Mouse (Mus musculus): Measurements from ENCODE around the gene Tubb2b.

Tubb2b gene

GRCm38 (mm10) chr13:34109035-34109676, 21.1 kb downstream of the Tubb2b start:
- no peaks in the 10 kb centered on the region for H3K9me3 ChIP-seq (ENCODE audit: low read length)
- peak overlapping the region; percentile 35 for H3K4me3 ChIP-seq (replicated peaks; ENCODE audit: low read length)
- TF ChIP-seq CTCF (conservative IDR thresholded peaks at IDR 0.05; ENCODE audit: low read length) (no peak), POU5F1 (IDR thresholded peaks at IDR 0.05; ENCODE audit: borderline replicate concordance, low read length) (no peak), NANOG (IDR thresholded peaks at IDR 0.05; ENCODE audit: borderline replicate concordance, low read length) (no peak)
- peaks cover 71% of the 10 kb centered on the region for H3K4me1 ChIP-seq (replicated peaks; ENCODE audit: low read depth, low read length)
- no peaks in the 10 kb centered on the region for H3K27me3 ChIP-seq (ENCODE audit: insufficient read depth, low read length)
- peaks cover 16% of the 10 kb centered on the region for H3K36me3 ChIP-seq (ENCODE audit: insufficient read depth, low read length)

GRCm38 (mm10) chr13:34106999-34107398, 23.3 kb downstream of the Tubb2b start:
- Histone ChIP-seq H3K9me3 (ENCODE audit: low read length) (no peaks in the 10 kb centered on the region), H3K27me3 (ENCODE audit: insufficient read depth, low read length) (no peaks in the 10 kb centered on the region), H3K4me3 (replicated peaks; ENCODE audit: low read length) (no peak overlapping the region), H3K36me3 (ENCODE audit: insufficient read depth, low read length) (0 out of 2 replicates have a peak, but pooled peaks cover 4% of the 10 kb centered on the region), H3K4me1 (replicated peaks; ENCODE audit: low read depth, low read length) (peaks cover 57% of the 10 kb centered on the region)
- TF ChIP-seq POU5F1 (IDR thresholded peaks at IDR 0.05; ENCODE audit: borderline replicate concordance, low read length) (no peak), CTCF (conservative IDR thresholded peaks at IDR 0.05; ENCODE audit: low read length) (no peak), NANOG (IDR thresholded peaks at IDR 0.05; ENCODE audit: borderline replicate concordance, low read length) (no peak)

GRCm38 (mm10) chr13:34106256-34106655, 24.0 kb downstream of the Tubb2b start:
- peaks cover 50% of the 10 kb centered on the region for H3K4me1 ChIP-seq (replicated peaks; ENCODE audit: low read depth, low read length)
- no peak overlapping the region for H3K4me3 ChIP-seq (replicated peaks; ENCODE audit: low read length)
- H3K9me3 ChIP-seq (ENCODE audit: low read length), result no peaks in the 10 kb centered on the region
- TF ChIP-seq NANOG (IDR thresholded peaks at IDR 0.05; ENCODE audit: borderline replicate concordance, low read length), result no peak
- no peak for TF ChIP-seq CTCF (conservative IDR thresholded peaks at IDR 0.05; ENCODE audit: low read length)
- no peak for TF ChIP-seq POU5F1 (IDR thresholded peaks at IDR 0.05; ENCODE audit: borderline replicate concordance, low read length)
- 0 out of 2 replicates have a peak, but pooled peaks cover 3% of the 10 kb centered on the region for H3K36me3 ChIP-seq (ENCODE audit: insufficient read depth, low read length)
- no peaks in the 10 kb centered on the region for H3K27me3 ChIP-seq (ENCODE audit: insufficient read depth, low read length)

- TF ChIP-seq NANOG (IDR thresholded peaks at IDR 0.05; ENCODE audit: borderline replicate concordance, low read length) (no peak), POU5F1 (IDR thresholded peaks at IDR 0.05; ENCODE audit: borderline replicate concordance, low read length) (no peak), CTCF (conservative IDR thresholded peaks at IDR 0.05; ENCODE audit: low read length) (no peak)
- no peaks in the 10 kb centered on the region for H3K27me3 ChIP-seq (ENCODE audit: insufficient read depth, low read length)
These were observed 24.9 kb downstream of the Tubb2b start for GRCm38 (mm10) chr13:34105364-34105763.

GRCm38 (mm10) chr13:34101908-34102307, 28.4 kb downstream of the Tubb2b start:
- Histone ChIP-seq H3K27me3 (ENCODE audit: insufficient read depth, low read length) (no peaks in the 10 kb centered on the region), H3K9me3 (ENCODE audit: low read length) (peaks cover 6% of the 10 kb centered on the region), H3K4me1 (replicated peaks; ENCODE audit: low read depth, low read length) (peaks cover 13% of the 10 kb centered on the region), H3K36me3 (ENCODE audit: insufficient read depth, low read length) (no peaks in the 10 kb centered on the region), H3K4me3 (replicated peaks; ENCODE audit: low read length) (no peak overlapping the region)
- no peak for TF ChIP-seq CTCF (conservative IDR thresholded peaks at IDR 0.05; ENCODE audit: low read length)

More at GRCm38 (mm10) chr13:34105364-34105763, 24.9 kb downstream of the Tubb2b start:
- Histone ChIP-seq H3K4me3 (replicated peaks; ENCODE audit: low read length) (no peak overlapping the region), H3K36me3 (ENCODE audit: insufficient read depth, low read length) (no peaks in the 10 kb centered on the region), H3K4me1 (replicated peaks; ENCODE audit: low read depth, low read length) (peaks cover 41% of the 10 kb centered on the region), H3K9me3 (ENCODE audit: low read length) (no peaks in the 10 kb centered on the region)

GRCm38 (mm10) chr13:34101247-34101646, 29.0 kb downstream of the Tubb2b start:
- peaks cover 13% of the 10 kb centered on the region for H3K4me1 ChIP-seq (replicated peaks; ENCODE audit: low read depth, low read length)
- no peaks in the 10 kb centered on the region for H3K36me3 ChIP-seq (ENCODE audit: insufficient read depth, low read length)
- no peak overlapping the region for H3K4me3 ChIP-seq (replicated peaks; ENCODE audit: low read length)
- TF ChIP-seq CTCF (conservative IDR thresholded peaks at IDR 0.05; ENCODE audit: low read length), result no peak
- no peak for TF ChIP-seq POU5F1 (IDR thresholded peaks at IDR 0.05; ENCODE audit: borderline replicate concordance, low read length)
- no peak for TF ChIP-seq NANOG (IDR thresholded peaks at IDR 0.05; ENCODE audit: borderline replicate concordance, low read length)
- peaks cover 6% of the 10 kb centered on the region for H3K9me3 ChIP-seq (ENCODE audit: low read length)
- H3K27me3 ChIP-seq (ENCODE audit: insufficient read depth, low read length), result no peaks in the 10 kb centered on the region

- Histone ChIP-seq H3K27me3 (ENCODE audit: insufficient read depth, low read length) (no peaks in the 10 kb centered on the region), H3K36me3 (ENCODE audit: insufficient read depth, low read length) (no peaks in the 10 kb centered on the region), H3K9me3 (ENCODE audit: low read length) (peaks cover 6% of the 10 kb centered on the region), H3K4me3 (replicated peaks; ENCODE audit: low read length) (no peak overlapping the region), H3K4me1 (replicated peaks; ENCODE audit: low read depth, low read length) (peaks cover 14% of the 10 kb centered on the region)
- no peak for TF ChIP-seq POU5F1 (IDR thresholded peaks at IDR 0.05; ENCODE audit: borderline replicate concordance, low read length)
- no peak for TF ChIP-seq CTCF (conservative IDR thresholded peaks at IDR 0.05; ENCODE audit: low read length)
- no peak for TF ChIP-seq NANOG (IDR thresholded peaks at IDR 0.05; ENCODE audit: borderline replicate concordance, low read length)
These were observed 29.5 kb downstream of the Tubb2b start for GRCm38 (mm10) chr13:34100733-34101132.

- Histone ChIP-seq H3K4me3 (replicated peaks; ENCODE audit: low read length) (no peak overlapping the region), H3K9me3 (ENCODE audit: low read length) (peaks cover 6% of the 10 kb centered on the region), H3K36me3 (ENCODE audit: insufficient read depth, low read length) (no peaks in the 10 kb centered on the region), H3K4me1 (replicated peaks; ENCODE audit: low read depth, low read length) (peaks cover 19% of the 10 kb centered on the region), H3K27me3 (ENCODE audit: insufficient read depth, low read length) (no peaks in the 10 kb centered on the region)
- TF ChIP-seq POU5F1 (IDR thresholded peaks at IDR 0.05; ENCODE audit: borderline replicate concordance, low read length) (no peak), NANOG (IDR thresholded peaks at IDR 0.05; ENCODE audit: borderline replicate concordance, low read length) (no peak), CTCF (conservative IDR thresholded peaks at IDR 0.05; ENCODE audit: low read length) (no peak)
These were observed 33.2 kb downstream of the Tubb2b start for GRCm38 (mm10) chr13:34097086-34097485.

- H3K4me3 ChIP-seq (replicated peaks; ENCODE audit: low read length), result no peak overlapping the region
- H3K4me1 ChIP-seq (replicated peaks; ENCODE audit: low read depth, low read length), result peaks cover 19% of the 10 kb centered on the region
- H3K9me3 ChIP-seq (ENCODE audit: low read length), result peaks cover 6% of the 10 kb centered on the region
- TF ChIP-seq CTCF (conservative IDR thresholded peaks at IDR 0.05; ENCODE audit: low read length), result no peak
- TF ChIP-seq NANOG (IDR thresholded peaks at IDR 0.05; ENCODE audit: borderline replicate concordance, low read length), result no peak
- TF ChIP-seq POU5F1 (IDR thresholded peaks at IDR 0.05; ENCODE audit: borderline replicate concordance, low read length), result no peak
- no peaks in the 10 kb centered on the region for H3K27me3 ChIP-seq (ENCODE audit: insufficient read depth, low read length)
- H3K36me3 ChIP-seq (ENCODE audit: insufficient read depth, low read length), result no peaks in the 10 kb centered on the region
These were observed 33.8 kb downstream of the Tubb2b start for GRCm38 (mm10) chr13:34096455-34096854.
